Mouse (Mus musculus): Measurements from ENCODE around the gene Appl2.

Appl2 gene

DNA sequence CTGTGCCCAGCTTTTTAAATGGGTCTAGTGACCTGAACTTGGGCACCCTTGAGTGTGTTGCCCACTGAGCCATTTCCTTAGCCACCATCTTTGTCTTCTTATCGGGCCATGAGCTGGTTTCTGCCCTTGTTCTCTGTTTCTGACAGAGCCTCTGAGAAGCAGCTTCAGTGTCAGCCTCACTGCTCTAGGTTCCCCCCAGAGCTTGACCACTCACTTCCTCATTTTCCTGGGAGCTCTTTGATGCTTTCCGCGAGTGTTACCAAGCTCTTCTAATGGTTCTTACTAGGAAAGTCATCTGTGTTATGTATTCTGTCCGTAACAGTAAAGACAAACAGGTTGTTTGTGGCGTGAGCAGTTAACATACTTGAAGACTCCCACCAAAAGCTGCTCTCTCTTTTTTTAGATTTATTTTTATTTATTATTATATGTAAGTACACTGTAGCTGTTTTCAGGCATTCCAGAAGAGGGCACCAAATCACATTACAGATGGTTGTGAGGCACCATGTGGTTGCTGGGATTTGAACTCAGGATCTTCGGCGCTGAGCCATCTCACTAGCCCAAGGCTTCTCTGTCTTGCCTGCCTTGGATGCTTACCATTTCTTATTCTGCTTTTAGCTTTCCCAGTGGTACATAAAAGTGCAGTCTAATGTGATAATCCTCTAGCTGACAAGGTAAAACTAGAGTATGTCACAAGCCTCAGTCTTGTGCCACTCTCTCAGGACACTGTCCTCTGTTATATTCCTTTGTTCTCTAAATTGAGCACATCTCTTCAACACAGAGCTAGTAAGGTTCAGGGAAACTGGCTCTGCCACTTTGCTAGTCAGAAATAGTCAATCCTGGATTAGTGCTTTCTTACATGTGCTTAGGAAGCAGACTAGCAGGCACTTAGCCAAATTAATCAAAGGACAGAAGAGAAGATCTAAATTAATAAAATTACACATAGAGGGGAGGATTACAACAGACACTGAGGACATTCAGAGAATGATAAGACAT is 82.8 kb downstream of the Appl2 start:
- DNase-seq (ENCODE audit: low read depth, low spot score), result no peak

DNA sequence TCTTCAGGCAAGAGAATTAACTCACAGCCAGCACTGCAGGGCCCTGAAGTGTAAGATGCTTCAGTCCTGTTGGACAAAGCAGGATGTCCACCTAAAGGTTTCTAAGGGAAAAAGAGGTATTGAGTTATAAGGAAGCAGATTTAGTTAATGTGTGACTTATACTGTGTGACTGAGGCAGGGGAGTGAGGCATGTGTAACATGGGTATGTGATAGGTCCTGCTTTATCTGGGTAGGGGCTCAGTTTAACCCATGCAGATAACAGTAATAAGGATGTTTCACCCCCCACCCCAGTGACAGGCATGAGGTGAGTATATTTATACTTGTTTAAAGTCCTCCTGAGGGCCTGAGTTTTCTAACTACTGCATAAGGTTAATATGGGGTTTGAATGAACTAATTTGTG is 85.5 kb downstream of the Appl2 start:
- no peak for DNase-seq (ENCODE audit: low read depth, low spot score)
